ENCODE assay signal across 12 mouse cellular contexts in the genomic region with DNA sequence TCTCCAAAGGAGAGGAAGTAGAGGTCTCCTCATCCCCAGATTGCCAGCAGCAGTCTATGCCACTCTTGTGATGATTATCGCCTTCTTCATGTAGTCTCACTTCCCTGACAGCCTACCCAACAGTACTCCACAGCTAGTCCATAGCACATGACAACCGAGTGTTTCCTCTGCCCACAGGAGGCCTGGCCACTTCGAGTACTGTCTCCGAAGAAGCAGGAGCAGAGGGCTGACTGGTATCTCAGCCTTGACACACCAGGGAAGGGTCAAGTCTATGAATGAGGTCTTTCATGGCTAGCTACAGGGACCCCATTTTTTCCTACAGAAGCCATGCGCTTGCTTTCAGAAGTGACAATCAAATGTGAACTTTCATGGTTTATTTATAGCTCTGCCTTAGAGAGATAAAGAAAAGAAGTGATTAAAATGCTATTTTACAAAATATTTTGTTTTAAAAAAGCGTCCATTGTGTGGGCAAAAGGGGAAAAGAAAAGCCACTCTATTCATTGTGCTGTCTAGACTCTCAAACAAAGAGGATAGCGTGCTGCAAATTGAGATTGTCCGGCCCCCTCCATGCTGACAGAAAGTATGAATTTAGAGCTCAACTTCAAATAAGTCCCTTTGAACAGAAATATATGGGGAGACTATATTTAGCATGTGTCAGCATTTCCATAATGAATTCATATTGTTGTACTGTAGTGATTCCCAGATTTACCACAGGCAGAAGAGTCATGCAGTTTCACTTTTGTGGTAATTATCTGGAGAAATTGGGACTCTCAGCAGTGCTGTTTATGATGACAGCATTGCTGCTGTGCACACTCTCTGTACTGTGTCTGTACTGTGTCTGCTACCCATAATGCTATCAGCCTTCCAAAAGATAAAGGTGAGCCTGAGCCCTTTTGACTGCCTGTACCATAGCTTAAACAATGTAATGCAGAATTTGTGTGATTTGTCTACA. TPM values are rescaled to one million over a fixed set of nuclear protein-coding genes. Genes with fewer than 3 reads are reported as not detected.
DNase-seq lines count a peak whose midpoint lies in the region; ATAC-seq and TF ChIP-seq lines count a peak whose summit lies in the region.
"Had no signal": no experiment of that assay in that cellular context is flagged by ENCODE, and none has a peak within 500 bp of the region (broad histone marks: within the 10 kb centered on the region; RNA-seq: fewer than 3 reads in every experiment).

No protein-coding gene starts in this region.

- WGBS in midbrain, embryonic 14.5 days = 34% methylated on average over 8 of the region's 8 CpGs

- no peaks in the 10 kb centered on the region for H3K36me3 ChIP-seq in midbrain, embryonic 14.5 days (ENCODE audit: control insufficient read depth, insufficient read depth, low read length)

- H3K27me3 ChIP-seq in midbrain, embryonic 14.5 days (ENCODE audit: control insufficient read depth, insufficient read depth, low read length) = no peaks in the 10 kb centered on the region

- 0 out of 2 replicates have a peak, but pooled peaks have one; percentile 9 for ATAC-seq in granulocyte monocyte progenitor cell, adult 5-6 weeks (replicated peaks; ENCODE audit: poor library complexity, severe bottlenecking)
- peak; percentile 5; the same call in 1 of the 2 replicates for ATAC-seq in midbrain, embryonic 14.5 days (ENCODE audit: low FRiP score, low TSS enrichment)
- ATAC-seq: lung, postnatal 0 days had no signal

- no peak for TF ChIP-seq POLR2A in bone marrow macrophage, adult 2 months (IDR thresholded peaks at IDR 0.05; ENCODE audit: borderline replicate concordance, low read depth, low read length)

- intact Hi-C loops in left cerebral cortex, adult 2 months (cut with DNase I) = no loop called here

- no peak overlapping the region for H3K4me3 ChIP-seq in bone marrow macrophage, adult 2 months (ENCODE audit: insufficient read depth, low read length)
- no peak overlapping the region for H3K4me3 ChIP-seq in midbrain, embryonic 14.5 days (replicated peaks; ENCODE audit: low read depth, low read length)
- H3K4me3 ChIP-seq in left cerebral cortex, adult 2 months = no peak overlapping the region

- peak overlapping the region; percentile 38; the same call in 1 of the 2 replicates for H3K27ac ChIP-seq in bone marrow macrophage, adult 2 months (ENCODE audit: insufficient read depth, low read depth, low read length)
- H3K27ac ChIP-seq in midbrain, embryonic 14.5 days (replicated peaks; ENCODE audit: low read depth, low read length) = no peak overlapping the region
- H3K27ac ChIP-seq in left cerebral cortex, adult 2 months = no peak overlapping the region
- H3K27ac ChIP-seq: kidney, postnatal 0 days had no signal

- no peak for TF ChIP-seq CTCF in bone marrow macrophage, adult 2 months (IDR thresholded peaks at IDR 0.05; ENCODE audit: low read depth, low read length)
- no peak for TF ChIP-seq CTCF in left cerebral cortex, adult 2 months (IDR thresholded peaks at IDR 0.05)

- no peak overlapping the region for H3K9ac ChIP-seq in midbrain, embryonic 14.5 days (replicated peaks; ENCODE audit: low read length)

- H3K9me3 ChIP-seq in midbrain, embryonic 14.5 days (ENCODE audit: control insufficient read depth, low read length) = no peaks in the 10 kb centered on the region

- peaks cover 15% of the 10 kb centered on the region for H3K4me1 ChIP-seq in bone marrow macrophage, adult 2 months (ENCODE audit: control insufficient read depth, insufficient read depth, low read length)
- H3K4me1 ChIP-seq in midbrain, embryonic 14.5 days (ENCODE audit: control insufficient read depth, insufficient read depth, low read length) = peaks cover 9% of the 10 kb centered on the region; the same call in 1 of the 2 replicates

- H3K4me2 ChIP-seq in midbrain, embryonic 14.5 days (ENCODE audit: low read length) = no peak overlapping the region

- DNase-seq in embryo, embryonic 10.5 days (ENCODE audit: low spot score) = peak; percentile 47
- no peak for DNase-seq in midbrain, embryonic 14.5 days
- no peak for DNase-seq in thymus, adult 18-20 months
- no peak for DNase-seq in left cerebral cortex, adult 2 months (ENCODE audit: extremely low spot score in 1 of 2, low spot score in 2 of 2)
- DNase-seq in frontal cortex, postnatal 10 days (ENCODE audit: low spot score in 2 of 2) = no peak
- DNase-seq: gastrocnemius, postnatal 10 days; heart, postnatal 36 days; right cerebral cortex, adult 18-20 months had no signal

RNA-seq across cellular contexts. Expression of gene Hook1, which starts 51.1 kb away (rescaled TPM):
- polyA plus RNA-seq in bone marrow macrophage, adult 2 months (2012; ENCODE audit: insufficient read depth, insufficient read length, missing spikeins) = 1.8 and 2.6 TPM in 2 replicates
- 19.0 and 21.9 TPM in 2 replicates for total RNA-seq in granulocyte monocyte progenitor cell, adult 5-6 weeks (2014; fragmentation: Nextera tagmentation)
- 16.4 and 35.2 TPM in 2 replicates for total RNA-seq in granulocyte monocyte progenitor cell, adult 5-6 weeks (2017)
- 83.5 and 94.3 TPM in 2 replicates for polyA plus RNA-seq in midbrain, embryonic 14.5 days (2014; fragmentation: Nextera tagmentation; extraction: Ambion mirVana)
- total RNA-seq in left cerebral cortex, adult 2 months (2021) = 10 to 100 TPM; 76.9 to 87.5 TPM
